Mouse (Mus musculus) cerebellum, adult 18-20 months (tissue): ENCODE data around the gene Kdm7a.
A peak's percentile ranks its signal among the peaks of the same experiment; 100 is the strongest.

Source experiments
- DNase-seq, 2 experiments: peaks; one replicate each; pipeline ENCODE4 v3.0.0; 2021

The Kdm7a gene

GRCm38 (mm10) chr6:39206581-39207461, at the start of gene Kdm7a:
TSS of gene Kdm7a (minus strand) at chr6:39206789.
- DNase-seq, result peak; percentile 87 to 95

GRCm38 (mm10) chr6:39255271-39255670, 48.7 kb upstream of the Kdm7a start:
- no peak for DNase-seq

DNA sequence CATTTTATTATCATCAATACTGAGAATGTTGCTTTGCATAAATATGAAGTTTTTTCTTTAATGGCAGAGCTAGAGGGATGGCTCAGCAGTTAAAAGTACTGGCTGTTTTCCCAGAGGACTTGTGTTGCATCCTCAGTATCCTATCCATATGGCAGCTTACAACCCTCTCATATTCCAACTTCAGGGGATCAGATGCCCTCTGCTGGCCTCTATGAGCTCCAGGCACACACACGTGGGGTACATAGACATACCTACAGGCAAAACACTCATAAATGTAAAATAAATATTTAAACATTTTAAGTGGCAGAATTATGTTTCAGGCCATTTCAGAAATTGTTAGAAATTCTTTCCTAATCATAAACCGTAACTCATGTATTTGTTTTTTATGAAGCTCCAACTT, 43.5 kb upstream of the Kdm7a start:
- DNase-seq, result no peak

DNA sequence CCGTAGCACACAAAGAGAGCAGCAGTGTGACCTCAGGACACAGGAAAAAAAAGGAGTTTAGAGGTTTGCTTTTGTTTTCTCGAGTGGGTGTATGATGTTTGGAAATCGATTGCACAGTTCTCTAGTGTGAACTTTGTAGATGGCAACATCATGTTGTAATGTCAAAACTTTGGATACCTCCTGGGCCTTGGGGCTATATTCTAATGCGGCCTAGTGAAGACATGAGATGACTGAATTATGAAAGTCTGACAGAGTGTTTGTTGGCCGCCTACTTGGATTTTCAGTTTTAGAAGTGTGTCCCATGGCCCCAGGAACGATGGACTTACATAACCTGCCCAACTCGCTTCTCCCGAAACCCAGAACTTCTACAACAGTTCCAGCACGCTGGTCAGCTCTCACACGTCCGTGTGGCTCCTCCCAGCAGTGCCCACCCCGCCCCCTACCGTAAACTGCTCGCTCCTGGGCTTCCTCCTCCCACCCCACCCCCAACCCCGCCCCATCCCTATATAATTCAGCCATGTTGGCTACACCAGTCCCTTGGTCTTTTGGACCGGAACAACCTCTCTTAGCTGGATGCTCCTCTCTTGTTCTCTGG, 42.7 kb upstream of the Kdm7a start:
- DNase-seq, result no peak

GRCm38 (mm10) chr6:39244066-39244465, 37.5 kb upstream of the Kdm7a start:
- no peak for DNase-seq

- DNase-seq, result no peak
Observed at GRCm38 (mm10) chr6:39243511-39243961, 36.9 kb upstream of the Kdm7a start.

DNA sequence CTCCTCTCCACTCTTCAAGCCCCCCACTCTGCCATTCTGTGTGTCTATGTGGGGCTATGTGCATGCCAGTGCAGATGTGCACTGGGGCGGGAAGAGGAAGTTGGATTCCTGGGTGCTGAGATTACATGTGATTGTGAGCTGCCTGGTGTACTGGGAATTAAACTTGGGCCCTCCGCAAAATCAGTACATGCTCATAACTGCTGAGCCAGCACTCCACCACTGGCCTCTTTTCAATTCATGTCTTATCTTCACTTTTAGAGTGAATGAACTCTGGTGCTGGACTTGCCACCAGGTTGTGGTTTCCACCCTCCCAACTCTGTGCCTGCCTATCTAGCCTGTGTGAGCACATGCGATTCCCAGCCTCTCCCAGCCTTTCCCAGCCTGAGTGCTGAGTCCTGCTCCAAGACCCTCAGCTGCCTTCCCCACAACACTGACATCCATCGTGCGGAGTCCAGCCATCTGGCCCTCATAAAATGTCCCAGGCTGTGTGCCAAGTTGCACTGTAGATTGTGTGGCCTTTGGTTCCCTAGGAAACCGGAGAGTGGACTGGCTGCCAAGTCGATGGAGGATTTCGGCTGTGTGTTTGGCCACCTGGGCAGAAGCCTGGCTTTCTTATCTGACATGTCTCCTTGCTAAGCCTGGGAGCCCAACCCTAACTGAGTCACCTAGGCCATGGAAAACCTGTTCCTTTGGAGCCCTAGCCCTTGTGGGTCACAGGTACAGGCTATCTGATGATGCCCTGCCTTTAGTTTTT, 36.3 kb upstream of the Kdm7a start:
- peak; percentile 86 for DNase-seq

GRCm38 (mm10) chr6:39241421-39241891, 34.9 kb upstream of the Kdm7a start:
- no peak for DNase-seq

GRCm38 (mm10) chr6:39240956-39241355, 34.4 kb upstream of the Kdm7a start:
- no peak for DNase-seq

DNA sequence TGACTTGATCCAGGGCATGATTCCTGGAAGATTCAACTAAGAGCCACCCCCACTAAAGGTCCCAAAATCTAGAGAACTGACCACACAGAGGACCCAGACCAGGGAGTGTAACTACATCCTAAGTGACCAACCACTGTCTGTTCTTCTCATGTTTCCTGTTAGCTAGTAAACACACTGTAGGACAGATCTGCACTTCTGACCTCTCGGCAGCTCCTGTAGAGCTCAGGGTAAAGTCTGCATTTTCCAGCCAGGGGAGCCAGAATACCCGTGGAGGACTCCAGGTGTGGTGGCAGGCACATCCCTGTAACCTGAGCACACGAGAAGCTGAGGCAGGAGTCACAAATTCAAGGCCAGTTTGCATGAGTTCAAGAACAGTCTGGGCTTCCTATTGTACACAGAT, 31.3 kb upstream of the Kdm7a start:
- no peak for DNase-seq

GRCm38 (mm10) chr6:39232617-39233016, 26.0 kb upstream of the Kdm7a start:
- no peak for DNase-seq

GRCm38 (mm10) chr6:39230664-39231063, 24.1 kb upstream of the Kdm7a start:
- no peak for DNase-seq

DNA sequence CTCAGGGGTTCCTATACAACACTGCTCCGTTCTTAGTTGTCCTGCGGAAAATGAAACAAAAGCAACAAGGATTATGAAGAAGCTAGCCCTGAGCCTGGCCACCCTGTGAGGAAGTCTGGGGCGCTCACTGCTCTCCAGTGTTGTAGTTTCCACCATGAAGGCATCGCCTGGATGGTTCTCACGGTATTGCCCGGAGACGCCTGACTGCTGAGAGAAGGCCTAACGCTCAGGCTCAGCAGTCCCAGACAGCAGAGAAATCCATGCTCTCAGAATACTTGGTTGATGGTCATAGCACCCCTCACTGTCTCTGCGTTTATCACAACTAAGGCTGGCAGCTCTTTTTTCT, 20.0 kb upstream of the Kdm7a start:
- DNase-seq, result peak in 1 of 2 experiments; percentile 12

DNA sequence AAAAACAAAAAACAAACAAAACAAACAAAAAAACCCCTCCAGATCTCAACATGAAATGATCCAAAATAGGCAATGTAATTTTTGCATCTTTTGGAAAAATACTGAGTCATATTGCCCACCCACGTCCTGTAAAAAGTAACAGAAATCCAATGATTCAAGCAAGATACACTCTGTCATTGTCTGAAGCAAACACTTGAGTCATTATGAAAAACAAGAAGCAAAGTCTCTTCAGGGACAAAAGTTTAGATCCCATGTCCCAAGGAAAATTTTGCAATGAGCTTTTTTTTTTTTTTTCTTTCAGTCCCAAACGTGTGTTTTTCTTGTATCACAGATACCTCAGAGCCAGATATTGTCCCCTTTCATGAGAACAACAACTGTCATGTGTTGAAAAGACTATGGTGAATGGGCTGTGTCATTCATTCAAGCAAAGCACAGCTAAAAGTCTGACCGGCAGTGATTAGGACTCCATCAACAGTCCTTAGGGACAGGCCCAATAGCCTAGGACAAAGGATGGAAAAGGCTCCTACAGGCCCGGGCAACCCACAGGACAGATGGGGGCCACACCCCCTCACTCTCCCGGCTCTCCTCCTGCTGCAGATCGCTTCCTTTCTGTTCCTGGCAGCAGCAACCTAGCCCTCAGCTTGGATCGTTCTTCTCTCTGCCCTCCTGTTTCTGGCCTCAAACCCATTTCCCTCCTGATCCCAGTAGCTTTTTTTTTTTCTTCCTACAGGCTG, 19.5 kb upstream of the Kdm7a start:
- DNase-seq, result peak; percentile 38 to 41

DNA sequence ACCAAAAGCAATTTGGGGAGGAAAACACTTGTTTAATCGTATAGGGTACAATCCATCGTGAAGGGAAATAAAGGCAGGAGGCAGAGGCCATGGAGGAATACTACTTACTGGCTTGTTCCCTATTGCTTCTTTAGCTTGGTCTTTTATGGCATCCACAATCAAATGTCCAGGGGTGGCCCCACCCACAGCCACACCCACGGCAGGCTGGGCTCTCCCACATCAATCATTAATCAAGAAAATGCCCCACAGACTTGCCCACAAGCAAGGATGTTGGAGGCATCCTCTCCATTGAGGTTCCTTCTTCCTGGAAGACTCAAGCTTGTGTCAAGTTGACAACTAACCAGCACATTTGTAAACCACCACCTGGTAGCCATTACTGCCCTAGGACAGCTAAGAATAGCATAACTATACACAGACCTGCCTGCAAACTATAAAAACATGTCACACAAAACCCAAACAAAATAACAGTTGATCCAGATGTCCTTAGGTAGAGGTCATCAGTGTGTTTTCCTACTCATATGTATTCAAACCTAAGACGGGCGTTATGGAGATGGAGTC, 16.8 kb upstream of the Kdm7a start:
- DNase-seq, result no peak

DNA sequence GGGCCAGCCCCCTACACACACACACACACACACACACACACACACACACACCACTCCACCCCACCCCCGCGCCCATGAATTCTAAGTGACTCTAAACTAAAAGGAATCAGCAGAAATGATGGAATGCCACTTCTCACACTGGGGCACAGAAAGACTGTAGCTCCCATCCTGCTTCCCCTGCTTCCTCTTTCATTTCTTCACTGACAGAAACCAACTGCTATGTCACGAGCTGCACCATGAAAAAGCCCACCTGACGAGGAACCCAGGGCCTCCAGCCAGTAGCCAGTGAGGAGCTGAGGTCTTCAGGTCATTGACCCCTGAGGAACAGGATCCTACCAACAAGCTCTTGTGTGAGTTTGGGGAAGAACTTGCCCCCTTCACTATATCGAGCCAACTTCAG, 15.9 kb upstream of the Kdm7a start:
- no peak for DNase-seq

GRCm38 (mm10) chr6:39217961-39218360, 11.4 kb upstream of the Kdm7a start:
- no peak for DNase-seq

- DNase-seq, result no peak
Observed at GRCm38 (mm10) chr6:39217138-39217537, 10.5 kb upstream of the Kdm7a start.

DNA sequence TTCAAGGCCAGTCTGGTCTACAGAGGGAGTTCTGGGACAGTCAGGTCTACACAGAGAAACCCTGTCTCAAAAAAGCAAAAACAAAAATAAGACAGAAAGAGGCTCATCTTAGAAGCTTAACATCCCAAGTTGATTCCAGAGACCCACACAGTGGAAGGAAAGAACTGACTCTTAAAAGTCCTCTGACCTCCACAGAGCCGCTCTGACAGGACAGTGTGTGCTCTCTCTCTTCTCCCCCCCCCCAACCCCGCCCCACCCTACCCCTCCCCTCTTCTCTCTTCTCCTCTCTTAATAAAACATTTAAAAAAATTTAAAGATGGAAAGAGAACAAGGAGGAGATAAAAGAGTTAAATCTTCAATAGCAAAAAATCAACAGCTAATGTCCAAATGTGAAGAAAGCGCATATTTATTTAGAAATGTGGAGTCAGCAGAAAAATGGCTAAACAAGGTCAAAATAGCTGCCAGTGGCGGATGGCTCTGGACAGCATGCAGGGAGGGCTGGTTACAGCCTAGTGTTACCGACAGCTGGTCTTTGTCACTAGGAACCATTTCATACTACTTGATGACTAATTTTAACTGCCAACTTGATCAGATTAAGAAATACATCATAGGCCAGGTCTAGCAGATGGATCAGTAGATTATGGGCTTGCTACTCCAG, 8.5 kb upstream of the Kdm7a start:
- DNase-seq, result no peak

- no peak for DNase-seq
Observed at GRCm38 (mm10) chr6:39209677-39210076, 3.1 kb upstream of the Kdm7a start.

DNA sequence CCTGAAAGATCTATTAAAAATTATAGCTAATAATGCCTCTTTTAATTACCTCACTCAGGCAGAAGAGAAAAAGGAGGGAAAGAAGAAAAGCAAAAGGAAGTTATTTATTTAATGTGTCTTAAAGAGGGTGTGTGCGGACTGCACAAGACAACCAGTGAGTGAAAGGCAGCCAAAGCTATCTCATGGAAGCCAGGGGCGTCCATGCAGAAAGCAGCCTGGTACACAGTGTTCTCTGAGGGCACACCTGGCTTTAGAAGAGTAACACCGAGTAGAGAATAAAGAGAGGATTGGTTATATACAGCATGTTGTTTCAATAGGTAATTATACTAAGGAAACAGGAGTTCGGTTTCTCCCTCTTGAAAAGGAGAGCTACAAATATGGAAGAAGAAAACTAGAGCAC, 1.6 kb upstream of the Kdm7a start:
- DNase-seq, result no peak
